Mouse (Mus musculus) adrenal gland, postnatal 14 days (tissue): ENCODE data around the gene Gm9821. TPM values are rescaled to one million over a fixed set of nuclear protein-coding genes. Genes with fewer than 3 reads are reported as not detected.
A peak's percentile ranks its signal among the peaks of the same experiment; 100 is the strongest.

Experiments
- DNase-seq: peaks from one replicate; pipeline ENCODE4 v3.0.0; 2021; ENCODE audit warnings: mixed read lengths
- microRNA-seq, 2 experiments: library from miRNA; unstranded; fragments of <30 nt; microRNA quantifications; one replicate each; pipeline ENCODE4 v1.2.0; 2021
- total RNA-seq: library from RNA; stranded (reverse); gene quantifications from 2 replicates; pipeline ENCODE4 v1.2.3, GENCODE M21; 2021

The Gm9821 gene
- total RNA-seq, 1 experiment from 2014 or later, result not detected

DNA sequence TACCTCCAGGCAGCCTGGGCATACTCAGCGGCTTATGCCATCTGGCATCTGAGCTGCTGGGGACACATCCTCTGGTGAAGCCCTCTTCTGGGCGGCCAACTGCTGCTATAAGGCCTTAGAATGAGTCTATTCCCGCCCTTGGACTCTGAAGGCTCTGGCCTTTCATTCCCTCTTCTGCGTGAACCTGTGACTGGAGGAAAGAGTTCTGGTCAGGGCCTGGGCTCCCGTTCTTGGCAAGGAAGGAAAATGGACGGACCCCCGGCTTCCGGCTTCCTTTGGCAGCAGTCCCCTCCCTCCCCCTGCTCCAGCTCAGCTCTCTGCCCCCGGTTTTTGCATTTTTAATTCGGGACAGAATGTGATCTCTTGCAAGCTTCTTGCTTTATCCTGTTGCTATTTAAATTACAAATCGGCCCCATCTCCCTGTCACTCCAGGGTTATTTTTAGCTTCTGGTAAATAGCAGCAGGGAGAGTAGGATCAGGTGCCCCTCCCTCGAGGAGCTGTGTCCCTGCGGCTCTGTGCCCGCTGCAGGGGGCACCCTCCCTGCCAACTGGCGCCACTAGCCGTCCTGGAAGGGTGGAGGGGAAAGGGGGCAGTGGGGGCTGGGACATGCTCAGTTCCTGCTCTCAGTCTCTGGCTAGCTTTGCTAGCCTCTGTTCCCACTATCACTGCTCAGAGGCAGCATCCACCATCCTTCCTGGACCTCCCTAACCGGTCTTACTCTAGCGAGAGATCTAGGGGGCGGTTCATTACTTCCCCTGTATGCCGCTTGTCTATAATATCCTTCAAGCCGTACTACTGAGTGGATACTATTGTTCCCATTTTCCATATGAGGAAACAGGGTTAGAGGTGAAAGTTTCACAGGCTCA lies 26.0 kb downstream of the Gm9821 start:
- peak; percentile 55 for DNase-seq

- peak; percentile 54 for DNase-seq
Measured at GRCm38 (mm10) chr2:91972121-91972566, 26.6 kb downstream of the Gm9821 start.

DNA sequence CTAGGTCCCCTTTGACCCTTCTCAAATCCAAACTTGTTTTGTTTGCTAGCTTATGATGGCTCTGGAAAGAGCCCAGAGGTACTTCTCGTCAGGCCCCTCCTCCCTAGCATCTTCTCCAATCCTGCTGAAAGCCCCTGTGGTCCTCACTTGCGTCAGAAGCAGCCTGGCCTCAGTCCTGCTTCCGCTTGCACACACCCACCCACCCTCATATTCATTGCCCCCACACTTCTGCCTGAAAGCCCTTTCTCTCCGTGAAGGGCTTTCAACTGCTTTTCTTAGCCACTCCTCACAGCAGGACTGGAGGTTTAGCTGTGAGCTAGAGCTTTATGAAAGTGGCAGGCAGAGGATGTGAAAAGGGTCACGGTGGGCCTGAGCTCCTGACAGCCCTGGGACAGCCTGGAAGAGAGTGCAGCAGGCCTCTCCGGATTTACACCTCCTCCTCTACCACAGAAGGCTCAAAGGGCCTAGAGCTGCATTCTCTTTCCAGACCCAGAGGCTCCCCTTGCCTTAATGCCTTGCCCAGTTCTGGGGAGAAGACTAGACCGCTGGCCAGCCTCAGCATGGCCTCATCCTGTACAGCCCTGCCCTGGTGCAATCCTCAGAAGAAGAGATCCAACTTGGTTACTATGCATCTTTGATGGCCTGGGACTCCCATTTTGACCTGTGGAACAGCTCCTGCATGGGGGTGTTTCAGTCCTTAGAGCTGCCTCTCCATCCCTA lies 28.1 kb downstream of the Gm9821 start:
- DNase-seq, result no peak

GRCm38 (mm10) chr2:91975581-91976541 lies 30.4 kb downstream of the Gm9821 start, which contains the start of gene Dgkz:
Gene Dgkz (minus strand): TSS chr2:91975864.
- DNase-seq, result no peak

DNA sequence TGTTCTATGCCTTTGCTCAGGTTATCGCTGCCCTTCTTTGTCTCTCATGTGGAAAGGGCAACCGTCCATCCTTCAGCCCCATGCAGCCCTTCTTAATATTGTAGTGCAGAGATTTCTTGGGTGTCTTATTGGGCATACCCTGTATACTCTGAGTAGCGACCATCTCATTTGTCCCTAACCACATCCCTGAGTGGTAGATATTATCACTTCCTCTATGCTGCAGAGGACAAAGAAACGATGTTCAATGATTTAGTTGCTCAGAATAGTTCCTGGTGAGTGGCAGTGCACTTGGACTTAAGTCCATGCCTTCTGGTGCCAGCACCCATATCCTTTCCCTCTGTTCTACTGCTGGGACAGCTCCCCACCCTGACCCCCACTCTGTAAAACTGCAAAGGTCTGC lies 32.5 kb downstream of the Gm9821 start:
- no peak for DNase-seq

DNA sequence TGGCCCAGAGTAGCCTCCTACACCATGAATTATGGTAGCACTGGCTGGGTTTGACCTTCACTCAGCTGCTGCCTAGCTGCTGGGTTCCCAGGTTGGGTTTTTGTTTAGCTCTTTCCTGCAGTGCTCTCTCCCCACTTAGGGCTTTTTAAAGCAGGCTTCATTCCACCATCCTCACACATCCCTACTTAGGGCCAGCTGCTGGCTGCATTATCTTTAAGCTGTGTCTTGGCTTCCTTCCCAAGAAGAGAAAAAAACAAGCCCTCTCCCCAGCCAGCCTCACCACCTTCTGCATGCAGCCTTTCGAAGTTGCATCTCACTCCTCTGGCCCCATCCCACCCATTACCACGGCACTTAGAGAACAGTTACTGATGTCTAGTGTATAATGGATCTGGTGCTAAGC lies 33.0 kb downstream of the Gm9821 start:
- no peak for DNase-seq

DNA sequence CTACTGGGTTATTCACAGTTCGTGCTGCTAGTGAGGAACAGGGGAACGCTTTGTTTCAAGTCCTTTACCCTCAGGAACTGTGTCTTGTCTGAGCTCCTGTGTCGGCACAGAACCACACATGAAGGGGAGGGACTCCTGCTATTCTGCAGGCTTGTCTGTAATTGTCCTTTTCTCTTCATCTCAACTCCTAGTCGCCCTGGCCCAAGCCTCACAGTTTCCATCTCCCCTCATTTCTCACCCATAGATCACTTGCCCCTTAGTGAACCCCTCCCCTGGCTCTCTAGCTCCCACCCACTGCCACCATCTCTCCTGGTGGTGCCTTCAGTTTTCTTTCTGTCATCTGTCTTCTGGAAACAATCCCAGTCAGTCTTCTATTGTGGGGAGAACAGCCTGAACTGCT lies 34.7 kb downstream of the Gm9821 start:
- no peak for DNase-seq

GRCm38 (mm10) chr2:91980830-91981229 lies 35.3 kb downstream of the Gm9821 start:
- DNase-seq, result no peak

GRCm38 (mm10) chr2:91984439-91984838 lies 38.9 kb downstream of the Gm9821 start:
- DNase-seq, result peak; percentile 91

DNA sequence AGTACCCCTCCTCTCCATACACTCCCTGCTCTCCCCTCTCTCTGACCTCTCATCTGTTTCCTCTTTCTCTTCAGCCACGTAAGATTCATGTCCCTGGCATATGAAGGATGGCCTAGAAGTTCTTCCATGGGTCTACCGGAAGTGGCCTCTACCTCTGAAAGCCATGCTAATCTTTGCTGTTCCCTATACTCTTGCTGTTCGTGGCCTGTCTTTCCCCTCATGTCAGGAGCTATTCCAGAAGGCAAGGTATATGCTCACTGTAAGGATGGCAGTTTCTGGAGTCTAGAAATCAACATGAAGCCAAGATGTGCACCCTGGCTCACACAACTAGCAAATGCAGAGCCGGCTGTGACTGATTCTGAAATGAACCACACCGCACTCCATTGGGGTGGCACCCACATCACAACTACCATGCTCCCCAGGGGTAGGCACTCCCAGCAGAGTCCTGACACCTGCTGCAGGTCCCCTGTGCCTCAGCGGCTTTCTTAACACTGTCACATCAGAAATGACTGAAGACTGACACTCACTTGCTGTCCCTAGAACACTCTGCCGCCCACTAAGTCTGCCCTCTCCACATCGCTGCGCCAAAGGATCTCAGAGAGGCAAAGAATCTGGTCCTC lies 39.5 kb downstream of the Gm9821 start:
- no peak for DNase-seq

- no peak for DNase-seq
Measured at GRCm38 (mm10) chr2:91986071-91986470, 40.6 kb downstream of the Gm9821 start.

DNA sequence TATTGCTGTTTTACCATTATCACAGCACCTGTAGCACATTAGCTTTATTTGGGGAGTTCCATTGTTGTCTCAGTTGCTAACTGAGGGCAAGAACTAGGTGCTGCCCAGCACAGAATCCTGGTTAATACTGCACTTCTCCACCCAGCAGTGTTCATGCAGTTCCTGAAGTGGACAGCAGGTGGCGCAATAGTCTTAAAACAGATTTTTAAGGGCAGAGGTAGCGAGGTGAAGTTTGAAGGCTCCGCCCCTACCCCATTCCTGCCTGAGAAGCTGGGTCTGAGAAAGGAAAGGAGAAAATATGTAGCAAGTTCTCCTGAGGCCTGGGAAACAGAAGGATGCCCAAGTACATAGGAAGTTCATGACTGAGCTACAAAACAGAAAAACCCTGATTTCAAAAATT lies 42.0 kb downstream of the Gm9821 start:
- DNase-seq, result peak; percentile 89

GRCm38 (mm10) chr2:91989750-91990149 lies 44.2 kb downstream of the Gm9821 start:
- DNase-seq, result no peak

- no peak for DNase-seq
Measured at GRCm38 (mm10) chr2:91993409-91993808, 47.9 kb downstream of the Gm9821 start.

- no peak for DNase-seq
Measured at GRCm38 (mm10) chr2:91996006-91996405, 50.5 kb downstream of the Gm9821 start.

Small RNA genes lying within 50 kb of the gene (microRNA-seq; reads per million reads assigned to microRNA genes)
- gene Mir6999, result 0 reads per million in 2 experiments

Other genes starting within 250 kb of the Gm9821 start
- 39.9 and 46.3 TPM in 2 replicates for gene Atg13, start 235.1 kb upstream of the Gm9821 start, total RNA-seq
- 9.3 and 11.0 TPM in 2 replicates for gene Harbi1, start 234.9 kb upstream of the Gm9821 start, total RNA-seq
- 31.9 and 35.0 TPM in 2 replicates for gene Ambra1, start 215.6 kb upstream of the Gm9821 start, total RNA-seq
- gene Chrm4, start 18.5 kb upstream of the Gm9821 start, total RNA-seq, result 1.2 and 1.5 TPM in 2 replicates
- gene Mdk, start 13.4 kb upstream of the Gm9821 start, total RNA-seq, result 14.6 and 17.5 TPM in 2 replicates
- 56.4 and 79.0 TPM in 2 replicates for gene Dgkz, start 30.2 kb downstream of the Gm9821 start, total RNA-seq
- 11.7 and 12.6 TPM in 2 replicates for gene Creb3l1, start 78.8 kb downstream of the Gm9821 start, total RNA-seq
- gene Phf21a, start 147.4 kb downstream of the Gm9821 start, total RNA-seq, result 68.1 and 82.3 TPM in 2 replicates